Mouse (Mus musculus) spleen, adult 2 months (tissue): Measurements from ENCODE around the gene Btnl2.

Source experiments
- CTCF ChIP-seq: fragments of 200-500 bp; IDR thresholded peaks from 2 replicates; pipeline ENCODE4 v1.5.1; 2011; ENCODE audit warnings: mild to moderate bottlenecking, inconsistent platforms; ENCODE audit not compliant: insufficient read depth, insufficient read length, insufficient replicate concordance; ENCODE audit errors: extremely low read depth
- POLR2A ChIP-seq: fragments of 200-500 bp; IDR thresholded peaks from 2 replicates; pipeline ENCODE4 v1.6.1; 2011; ENCODE audit warnings: low read depth, low read length, inconsistent platforms

DNA sequence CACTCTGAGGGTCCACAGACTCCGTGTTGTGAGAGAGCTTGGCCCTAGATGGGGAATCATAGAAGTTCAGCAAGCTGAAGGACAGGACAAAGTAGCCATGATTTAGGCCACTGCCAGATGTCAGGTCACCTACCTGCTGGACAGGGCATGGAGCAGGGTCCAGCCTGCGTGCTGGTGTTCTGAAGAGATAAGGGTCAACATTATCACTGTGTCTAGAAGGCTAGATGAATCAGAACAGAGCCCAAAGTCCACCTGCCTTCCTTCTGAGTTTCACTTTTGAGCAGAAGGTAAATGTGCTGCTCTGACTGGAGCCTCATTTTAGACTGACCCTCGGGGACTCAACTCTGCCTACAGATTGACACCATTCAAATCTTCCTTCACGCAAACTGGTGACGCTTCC lies at the start of gene Btnl2:
- no peak for TF ChIP-seq POLR2A
- no peak for TF ChIP-seq CTCF
